Mouse (Mus musculus) thymus, adult 2 months (tissue): ENCODE results near the gene Rfxap. TPM values are rescaled to one million over a fixed set of nuclear protein-coding genes. Genes with fewer than 3 reads are reported as not detected.
"Not testable (repeated sequence)": the region's sequence is repeated elsewhere in the genome, so short reads cannot be mapped to it uniquely, and the experiment has no call there.

Experiments used
- DNase-seq: peaks from one replicate; pipeline ENCODE4 v3.0.0; 2021
- H3K27ac ChIP-seq: fragments of 200-500 bp; 2 replicates; pipeline ENCODE4 v1.5.1; 2012; ENCODE audit warnings: low read length, control low read depth; ENCODE audit not compliant: control insufficient read depth, insufficient read depth
- H3K27me3 ChIP-seq: fragments of 200-500 bp; 2 replicates; pipeline ENCODE4 v1.6.1; 2012; ENCODE audit warnings: mild to moderate bottlenecking, low read length, moderate library complexity, mixed read lengths; ENCODE audit not compliant: control insufficient read depth, insufficient read depth
- H3K36me3 ChIP-seq: fragments of 200-500 bp; 2 replicates; pipeline ENCODE4 v1.6.1; 2012; ENCODE audit warnings: mild to moderate bottlenecking, low read length, moderate library complexity; ENCODE audit not compliant: control insufficient read depth, insufficient read depth
- H3K4me1 ChIP-seq: fragments of 200-500 bp; replicated peaks from 2 replicates; pipeline ENCODE4 v1.6.1; 2012; ENCODE audit warnings: low read length; ENCODE audit not compliant: control insufficient read depth, insufficient read depth
- H3K4me3 ChIP-seq: fragments of 200-500 bp; 2 replicates; pipeline ENCODE4 v1.5.1; 2012; ENCODE audit warnings: mild to moderate bottlenecking, low read length, control low read depth, moderate library complexity; ENCODE audit not compliant: control insufficient read depth, insufficient read depth
- CTCF ChIP-seq: fragments of 200-500 bp; IDR thresholded peaks from 2 replicates; pipeline ENCODE4 v1.5.1; 2012; ENCODE audit warnings: mild to moderate bottlenecking, control low read depth, low read length, moderate library complexity, borderline replicate concordance; ENCODE audit not compliant: control insufficient read depth, poor library complexity, insufficient read depth; ENCODE audit errors: extremely low read depth
- POLR2A ChIP-seq: fragments of 200-500 bp; IDR thresholded peaks from 2 replicates; pipeline ENCODE4 v1.6.1; 2012; ENCODE audit warnings: mild to moderate bottlenecking, low read length, control low read depth, moderate library complexity; ENCODE audit not compliant: control insufficient read depth, poor library complexity, insufficient read depth; ENCODE audit errors: extremely low read depth
- WGBS: fragments of 180-500 bp; shearing (Covaris S2); methylation state at CpG from one replicate; pipeline ENCODE4 v1.1.7; 2018; 5-methylcytosine and 5-hydroxymethylcytosine counted together
- polyA plus RNA-seq: library from polyadenylated mRNA; depleted of rRNA; stranded (reverse); fragments of >200 nt; gene quantifications from 2 replicates; pipeline ENCODE4 v1.2.3, GENCODE M21; 2012

Rfxap gene
- polyA plus RNA-seq, 1 experiment, result 29.8 TPM

DNA sequence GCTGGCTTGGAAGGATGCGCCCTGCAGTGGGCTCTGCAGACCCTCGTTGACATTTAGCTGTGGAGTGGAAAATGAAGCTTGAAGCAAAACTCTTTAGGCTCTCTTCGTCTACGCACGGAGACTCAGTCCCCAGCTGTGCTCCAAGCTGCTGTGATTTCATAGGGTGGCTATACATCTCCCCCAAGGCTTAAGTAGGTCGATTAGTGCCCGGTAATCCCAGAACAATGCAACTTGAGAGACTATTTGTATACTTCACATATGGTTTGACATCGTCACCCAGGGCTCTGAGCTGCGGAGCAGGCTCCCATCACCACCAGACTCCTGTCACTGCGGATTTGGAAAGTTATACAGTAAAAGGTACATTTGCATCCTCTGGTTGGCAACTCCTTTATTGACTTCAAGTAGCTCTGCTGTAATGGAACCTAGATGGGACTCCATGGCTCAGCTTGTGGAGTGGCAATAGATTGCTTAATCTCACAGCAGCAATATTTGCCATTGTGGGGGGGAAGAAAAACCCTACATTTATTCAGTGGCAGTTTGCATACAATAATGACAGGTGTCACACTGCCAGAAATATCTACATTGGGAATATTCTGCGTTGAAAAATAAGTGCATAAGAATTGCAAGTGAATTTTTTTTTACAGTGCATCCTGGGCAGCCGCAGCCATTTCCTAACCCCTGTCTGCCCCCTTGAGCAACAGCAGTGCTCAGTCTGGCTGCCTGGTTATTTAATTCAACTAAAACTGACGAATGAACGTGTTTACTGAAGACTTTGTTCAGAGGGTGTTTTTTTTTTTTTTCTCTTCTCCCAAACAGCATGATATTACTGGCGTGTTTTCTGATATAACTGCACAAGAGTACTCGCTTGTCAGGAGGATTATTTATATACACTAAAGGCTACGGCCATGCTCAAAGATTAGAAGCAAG, 38.0 kb downstream of the Rfxap start:
- no peaks in the 10 kb centered on the region for H3K36me3 ChIP-seq
- DNase-seq, result no peak
- H3K27me3 ChIP-seq, result no peaks in the 10 kb centered on the region
- no peak overlapping the region for H3K27ac ChIP-seq
- WGBS, result 88% methylated on average over 17 of the region's 17 CpGs
- no peak overlapping the region for H3K4me3 ChIP-seq
- TF ChIP-seq CTCF (no peak), POLR2A (no peak)
- H3K4me1 ChIP-seq, result no peaks in the 10 kb centered on the region

DNA sequence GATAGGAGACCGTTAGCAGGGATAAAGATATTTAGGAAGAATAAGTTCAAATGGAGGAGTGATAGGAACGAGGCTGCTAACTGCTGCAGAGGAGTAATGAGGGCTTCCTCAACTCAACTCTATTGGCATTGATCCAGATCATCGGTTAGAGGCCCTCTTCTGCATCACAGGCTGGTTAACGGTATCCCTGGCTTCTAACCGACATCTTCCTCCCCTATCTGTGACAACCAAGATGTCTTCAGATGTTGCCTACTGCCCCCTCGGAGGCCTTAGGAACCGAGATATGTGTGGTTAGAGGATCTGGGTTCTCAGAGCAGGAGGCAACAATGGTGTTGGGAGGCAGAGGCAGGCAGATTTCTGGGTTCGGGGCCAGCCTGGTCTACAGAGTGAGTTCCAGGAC, 39.0 kb downstream of the Rfxap start:
- H3K27ac ChIP-seq, result no peak overlapping the region
- 80% methylated on average over 8 of the region's 8 CpGs for WGBS
- TF ChIP-seq CTCF (no peak), POLR2A (no peak)
- no peaks in the 10 kb centered on the region for H3K27me3 ChIP-seq
- H3K36me3 ChIP-seq, result no peaks in the 10 kb centered on the region
- no peak for DNase-seq
- H3K4me1 ChIP-seq, result no peaks in the 10 kb centered on the region
- H3K4me3 ChIP-seq, result no peak overlapping the region

DNA sequence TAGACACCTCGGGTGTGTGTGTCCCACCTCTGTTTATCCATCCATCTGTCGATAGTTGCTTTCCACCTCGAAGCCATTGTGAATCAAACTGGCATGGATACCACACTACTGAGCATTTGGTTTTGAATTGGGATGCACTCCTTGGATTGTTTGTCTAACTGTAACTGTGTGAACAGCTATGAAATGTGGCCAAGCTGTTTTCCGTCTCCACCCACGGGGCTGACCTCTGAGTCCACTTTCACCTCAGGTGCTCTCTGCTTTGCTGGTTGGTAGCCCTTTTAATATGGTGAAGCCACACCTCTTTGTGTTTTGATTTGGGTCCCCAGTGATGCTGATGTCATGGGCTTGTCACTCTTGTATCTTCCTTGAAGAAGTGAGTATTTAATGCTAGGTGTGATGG, 40.8 kb downstream of the Rfxap start:
- TF ChIP-seq POLR2A, result no peak
- TF ChIP-seq CTCF, result no peak
- Histone ChIP-seq H3K36me3 (no peaks in the 10 kb centered on the region), H3K4me3 (no peak overlapping the region), H3K4me1 (no peaks in the 10 kb centered on the region), H3K27ac (no peak overlapping the region), H3K27me3 (no peaks in the 10 kb centered on the region)
- DNase-seq, result no peak
- 90% methylated on average over 5 of the region's 5 CpGs for WGBS

DNA sequence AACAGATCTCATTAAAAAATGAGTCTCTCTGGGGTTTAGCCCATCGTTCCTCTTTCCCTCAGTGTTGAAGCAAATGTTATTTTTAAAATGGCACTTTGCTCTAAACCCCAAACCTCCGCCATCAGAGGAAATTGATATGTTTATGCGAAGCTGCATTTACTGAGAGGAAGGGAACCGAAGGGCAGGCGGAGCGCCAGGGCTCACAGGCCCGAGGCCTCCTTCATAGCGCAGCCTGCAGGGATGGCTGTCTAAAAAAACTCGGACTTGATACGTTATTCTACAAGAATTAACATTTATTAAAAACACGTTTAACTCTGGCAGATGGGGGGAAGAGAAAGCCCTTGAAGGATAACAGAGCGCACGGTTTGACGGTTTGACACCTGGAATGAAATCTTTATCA, 41.6 kb downstream of the Rfxap start:
- WGBS, result 82% methylated on average over 14 of the region's 14 CpGs
- no peaks in the 10 kb centered on the region for H3K36me3 ChIP-seq

DNA sequence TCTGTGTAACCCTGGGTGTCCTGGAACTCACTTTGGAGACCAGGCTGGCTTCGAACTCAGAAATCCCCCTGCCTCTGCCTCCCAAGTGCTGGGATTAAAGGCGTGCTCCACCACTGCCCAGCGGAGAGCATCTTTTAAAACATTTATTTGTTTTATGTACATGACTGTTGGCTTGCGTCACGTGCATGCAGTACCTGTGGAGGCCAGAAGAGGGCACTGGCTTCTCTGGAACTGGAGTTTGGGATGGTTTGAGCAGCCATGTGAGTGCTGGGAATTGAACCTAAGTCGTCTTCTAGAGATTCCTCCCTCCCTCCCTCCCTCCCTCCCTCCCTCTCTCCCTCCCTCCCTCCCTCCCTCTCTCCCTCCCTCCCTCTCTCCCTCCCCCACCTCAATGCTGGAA, 42.1 kb downstream of the Rfxap start:
- DNase-seq, result peak; percentile 15
- not testable (repeated sequence) for H3K4me3 ChIP-seq
- WGBS, result 91% methylated on average over 6 of the region's 6 CpGs

More for the DNA sequence above, 41.6 kb downstream of the Rfxap start:
- Histone ChIP-seq H3K27ac (no peak overlapping the region), H3K27me3 (no peaks in the 10 kb centered on the region), H3K4me3 (no peak overlapping the region), H3K4me1 (no peaks in the 10 kb centered on the region)
- no peak for DNase-seq
- TF ChIP-seq POLR2A, result no peak
- no peak for TF ChIP-seq CTCF

DNA sequence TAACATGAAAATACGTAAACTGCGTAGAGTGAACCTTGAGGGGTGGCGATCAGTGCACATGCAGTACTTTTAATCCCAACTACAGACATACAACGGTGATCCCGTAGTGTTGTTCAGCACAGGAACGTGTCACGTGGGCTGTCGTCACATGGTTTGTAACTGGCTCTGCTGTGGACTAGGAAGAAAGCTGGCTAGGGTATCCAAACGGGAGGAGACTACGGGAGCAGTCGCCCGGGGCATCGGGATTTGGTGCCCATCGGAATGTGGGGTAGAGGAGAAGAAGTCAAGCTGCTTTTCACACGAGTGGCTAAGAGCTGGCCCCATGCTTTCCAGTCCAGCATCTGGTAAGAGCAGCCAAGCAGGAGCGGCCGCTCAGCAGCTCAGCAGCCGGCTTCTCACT, 43.2 kb downstream of the Rfxap start:
- H3K4me1 ChIP-seq, result no peaks in the 10 kb centered on the region
- H3K36me3 ChIP-seq, result no peaks in the 10 kb centered on the region
- 88% methylated on average over 18 of the region's 18 CpGs for WGBS
- no peak for DNase-seq
- TF ChIP-seq CTCF (no peak), POLR2A (no peak)
- H3K27me3 ChIP-seq, result no peaks in the 10 kb centered on the region
- H3K4me3 ChIP-seq, result no peak overlapping the region
- H3K27ac ChIP-seq, result no peak overlapping the region

More for the DNA sequence above, 42.1 kb downstream of the Rfxap start:
- H3K36me3 ChIP-seq, H3K4me1 ChIP-seq, H3K27me3 ChIP-seq, H3K27ac ChIP-seq: not testable (repeated sequence)

DNA sequence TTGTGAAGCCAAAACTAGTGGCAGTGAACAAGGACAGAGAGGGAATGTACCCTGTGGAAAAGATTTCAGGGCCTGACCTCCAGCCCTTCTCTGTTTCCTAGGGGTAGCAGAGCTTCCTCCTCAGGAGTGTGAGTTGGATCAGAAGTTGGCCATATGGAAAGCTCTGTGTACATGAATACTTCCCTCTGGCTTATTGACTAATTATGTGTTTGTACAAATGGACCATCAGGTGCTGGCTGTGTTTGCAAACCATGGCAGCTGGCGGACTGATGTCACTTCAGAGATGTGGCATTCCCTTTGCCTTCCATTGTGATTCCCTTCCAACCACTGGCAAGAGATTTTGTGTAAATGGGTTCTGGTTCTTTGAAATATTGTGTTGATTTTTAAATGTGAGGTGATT, 46.3 kb downstream of the Rfxap start:
- TF ChIP-seq POLR2A (no peak), CTCF (no peak)
- 94% methylated on average over 1 of the region's 1 CpGs for WGBS
- no peak for DNase-seq
- Histone ChIP-seq H3K27me3 (no peaks in the 10 kb centered on the region), H3K4me1 (no peaks in the 10 kb centered on the region), H3K27ac (no peak overlapping the region), H3K4me3 (no peak overlapping the region), H3K36me3 (no peaks in the 10 kb centered on the region)
